Mouse (Mus musculus) intestine, embryonic 14.5 days (tissue): Measurements from ENCODE around the gene Igdcc3. TPM values are rescaled to one million over a fixed set of nuclear protein-coding genes. Genes with fewer than 3 reads are reported as not detected.

Source experiments
- ATAC-seq: fragments of 200-750 bp; cut with Nextera tagmentation; replicated peaks from 2 replicates; pipeline ENCODE4 v1.8.0; 2017; ENCODE audit warnings: low read depth, moderate number of reproducible peaks, moderate TSS enrichment, moderate library complexity; ENCODE audit not compliant: low FRiP score, low TSS enrichment
- DNase-seq: peaks from one replicate; pipeline ENCODE4 v3.0.0-alpha.2; 2018; ENCODE audit warnings: low spot score
- H3K27ac ChIP-seq: fragments of 300-500 bp; sonication (generic); 2 replicates; pipeline ENCODE4 v1.5.1; 2014; ENCODE audit warnings: low read depth, mild to moderate bottlenecking, control low read depth
- H3K27me3 ChIP-seq: fragments of 300-500 bp; sonication (generic); replicated peaks from 2 replicates; pipeline ENCODE4 v1.6.1; 2014; ENCODE audit warnings: low read length, control low read depth; ENCODE audit not compliant: control insufficient read depth, insufficient read depth
- H3K36me3 ChIP-seq: fragments of 300-500 bp; sonication (generic); 2 replicates; pipeline ENCODE4 v1.6.1; 2014; ENCODE audit warnings: low read length, control low read depth; ENCODE audit not compliant: control insufficient read depth, insufficient read depth
- H3K4me1 ChIP-seq: fragments of 300-500 bp; sonication (generic); replicated peaks from 2 replicates; pipeline ENCODE4 v1.6.1; 2014; ENCODE audit warnings: low read length, control low read depth, mixed read lengths; ENCODE audit not compliant: control insufficient read depth, insufficient read depth
- H3K4me2 ChIP-seq: fragments of 300-500 bp; sonication (generic); 2 replicates; pipeline ENCODE4 v1.6.1; 2014; ENCODE audit warnings: low read length
- H3K4me3 ChIP-seq: fragments of 300-500 bp; sonication (generic); 2 replicates; pipeline ENCODE4 v1.5.1; 2014; ENCODE audit warnings: low read depth, low read length, control low read depth, mixed read lengths
- H3K9ac ChIP-seq: fragments of 300-500 bp; sonication (generic); 2 replicates; pipeline ENCODE4 v1.6.1; 2014; ENCODE audit warnings: mild to moderate bottlenecking, low read length
- H3K9me3 ChIP-seq: fragments of 300-500 bp; sonication (generic); 2 replicates; pipeline ENCODE4 v1.6.1; 2016; ENCODE audit warnings: low read length, control low read depth; ENCODE audit not compliant: control insufficient read depth
- WGBS: fragments of 180-500 bp; shearing (Covaris S2); extraction: QIAGEN DNeasy Blood & Tissue Kit; methylation state at CpG from one replicate; pipeline ENCODE4 v1.1.7; 2014; 5-methylcytosine and 5-hydroxymethylcytosine counted together
- polyA plus RNA-seq: library from polyadenylated mRNA; unstranded; fragments of >200 nt; fragmentation: Nextera tagmentation; extraction: Ambion mirVana; gene quantifications from 2 replicates; pipeline ENCODE4 v1.2.1, GENCODE M21; 2014

Igdcc3 gene
- polyA plus RNA-seq, 1 experiment from 2014 or later = 2.9 TPM

DNA sequence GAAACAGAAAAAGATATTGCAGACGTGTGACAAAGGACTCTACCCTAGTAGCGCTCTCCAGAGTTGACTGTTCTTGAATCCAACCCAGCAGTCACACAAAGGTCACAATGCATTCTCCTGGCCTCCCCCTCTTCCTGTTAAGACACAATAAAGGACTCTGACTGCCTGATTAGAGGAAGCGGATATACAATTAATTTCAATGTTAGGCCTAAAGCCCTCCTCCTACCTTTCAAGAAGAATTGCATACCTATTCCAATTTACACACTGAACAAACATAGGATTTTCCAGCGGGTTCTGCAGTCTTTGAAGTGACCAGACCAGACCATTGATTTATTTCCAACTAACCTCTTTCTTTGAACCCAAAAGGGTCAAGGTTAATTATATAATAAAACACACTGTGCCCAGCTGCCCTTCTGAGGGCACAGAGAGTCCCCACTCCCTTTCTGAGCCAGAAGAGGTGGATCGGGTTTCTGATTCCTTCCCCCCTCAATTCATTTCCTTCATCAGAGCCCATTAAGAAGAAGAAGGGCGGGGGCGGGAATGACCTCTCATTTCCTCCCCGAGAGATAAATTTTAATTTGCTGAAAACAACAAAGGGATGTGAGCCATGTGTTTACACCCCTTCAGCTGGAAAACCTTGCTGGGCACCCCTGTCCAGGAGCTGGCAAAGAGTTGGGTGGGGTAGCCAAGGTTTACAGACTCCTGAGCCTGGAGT, 50.9 kb downstream of the Igdcc3 start:
- 32% methylated on average over 8 of the region's 8 CpGs for WGBS
- Histone ChIP-seq H3K4me2 (no peak overlapping the region), H3K4me3 (no peak overlapping the region), H3K9ac (no peak overlapping the region), H3K9me3 (no peaks in the 10 kb centered on the region), H3K27me3 (no peaks in the 10 kb centered on the region), H3K27ac (peak overlapping the region; percentile 51), H3K4me1 (peaks cover 29% of the 10 kb centered on the region), H3K36me3 (no peaks in the 10 kb centered on the region)
- DNase-seq = no peak
- ATAC-seq = no peak

DNA sequence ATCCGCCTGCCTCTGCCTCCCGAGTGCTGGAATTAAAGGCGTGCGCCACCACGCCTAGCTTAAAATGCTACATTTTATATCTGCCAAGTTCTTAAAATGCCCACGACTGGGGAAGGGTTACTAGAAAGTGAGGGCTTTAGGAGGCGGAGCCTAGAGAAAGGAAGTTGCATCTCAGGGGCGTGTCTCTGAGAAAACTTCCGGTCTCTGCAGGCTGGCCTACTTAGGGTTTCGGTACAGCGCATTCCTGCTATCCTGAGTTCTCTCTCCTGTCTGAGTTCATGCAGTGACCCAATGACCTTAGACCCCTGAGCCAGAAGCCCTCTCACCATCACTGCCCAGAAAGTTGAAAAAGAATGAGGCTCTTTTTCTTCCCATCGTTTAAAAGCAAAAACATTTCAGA, 52.2 kb downstream of the Igdcc3 start:
- Histone ChIP-seq H3K27me3 (no peaks in the 10 kb centered on the region), H3K9me3 (no peaks in the 10 kb centered on the region), H3K4me1 (peaks cover 32% of the 10 kb centered on the region), H3K36me3 (no peaks in the 10 kb centered on the region), H3K4me2 (no peak overlapping the region), H3K4me3 (no peak overlapping the region), H3K27ac (no peak overlapping the region), H3K9ac (no peak overlapping the region)
- ATAC-seq (no peak), DNase-seq (no peak)
- WGBS = 73% methylated on average over 12 of the region's 12 CpGs

DNA sequence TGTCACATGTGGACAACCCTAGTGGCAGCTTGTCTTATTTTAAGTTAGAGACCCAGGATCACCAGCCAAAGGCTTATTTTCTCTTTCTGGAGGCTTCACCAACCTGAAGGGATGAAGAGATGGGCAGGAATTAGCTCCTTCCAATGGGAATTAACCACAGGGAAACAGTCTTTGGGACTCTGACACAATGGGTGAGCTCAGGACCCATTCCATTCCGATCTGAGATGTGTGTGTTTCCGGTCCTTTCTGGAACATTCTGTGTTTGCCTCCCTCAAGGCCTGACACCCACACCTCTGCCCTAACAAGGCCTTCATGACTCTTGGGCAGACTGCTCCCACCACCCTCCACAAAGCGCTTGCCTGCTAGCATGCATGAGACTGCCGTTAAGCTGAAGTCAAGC, 54.1 kb downstream of the Igdcc3 start, which contains the start of gene Parp16:
Parp16 (plus strand) TSS at position 301 of the 400 bp plus-strand sequence.
- no peak for ATAC-seq

DNA sequence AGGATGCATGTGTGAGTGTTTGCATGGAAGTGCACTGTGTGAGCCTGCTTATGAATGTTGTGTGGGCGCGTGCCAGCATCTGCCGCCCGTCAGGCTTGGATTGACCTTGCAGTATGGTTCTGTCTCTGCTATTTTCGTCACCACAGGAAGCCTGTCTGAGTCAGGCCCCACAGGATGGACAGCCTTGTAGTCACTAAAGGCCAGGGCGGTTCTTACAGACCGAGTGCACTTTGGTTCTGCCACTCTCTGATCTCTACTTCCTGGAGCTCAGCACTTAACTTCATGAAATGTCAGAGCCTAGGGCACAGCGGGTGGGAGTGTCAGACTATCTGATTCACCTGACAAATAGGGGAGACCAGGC, 54.6 kb downstream of the Igdcc3 start:
- no peak overlapping the region for H3K9ac ChIP-seq
- H3K27me3 ChIP-seq = no peaks in the 10 kb centered on the region
- H3K4me1 ChIP-seq = peaks cover 33% of the 10 kb centered on the region
- H3K36me3 ChIP-seq = no peaks in the 10 kb centered on the region
- H3K9me3 ChIP-seq = no peaks in the 10 kb centered on the region
- ATAC-seq (peak; percentile 24; the same call in 1 of the 2 replicates), DNase-seq (peak; percentile 64)
- 29% methylated on average over 8 of the region's 8 CpGs for WGBS
- H3K4me2 ChIP-seq = no peak overlapping the region
- H3K4me3 ChIP-seq = no peak overlapping the region
- H3K27ac ChIP-seq = peak overlapping the region; percentile 88

More for the DNA sequence above, 54.1 kb downstream of the Igdcc3 start, which contains the start of gene Parp16:
- H3K27me3 ChIP-seq = no peaks in the 10 kb centered on the region
- DNase-seq = no peak
- 0 out of 2 replicates have a peak within 1 kb of the TSS, but pooled peaks have one; percentile 1 for H3K4me3 ChIP-seq
- H3K9ac ChIP-seq = 0 out of 2 replicates have a peak within 1 kb of the TSS, but pooled peaks have one; percentile 27
- WGBS = 86% methylated on average over 4 of the region's 4 CpGs
- peaks cover 32% of the 10 kb centered on the region for H3K4me1 ChIP-seq
- H3K27ac ChIP-seq = peak within 1 kb of the TSS; percentile 88
- H3K36me3 ChIP-seq = no peaks in the 10 kb centered on the region
- peak within 1 kb of the TSS; percentile 33 for H3K4me2 ChIP-seq
- no peaks in the 10 kb centered on the region for H3K9me3 ChIP-seq

DNA sequence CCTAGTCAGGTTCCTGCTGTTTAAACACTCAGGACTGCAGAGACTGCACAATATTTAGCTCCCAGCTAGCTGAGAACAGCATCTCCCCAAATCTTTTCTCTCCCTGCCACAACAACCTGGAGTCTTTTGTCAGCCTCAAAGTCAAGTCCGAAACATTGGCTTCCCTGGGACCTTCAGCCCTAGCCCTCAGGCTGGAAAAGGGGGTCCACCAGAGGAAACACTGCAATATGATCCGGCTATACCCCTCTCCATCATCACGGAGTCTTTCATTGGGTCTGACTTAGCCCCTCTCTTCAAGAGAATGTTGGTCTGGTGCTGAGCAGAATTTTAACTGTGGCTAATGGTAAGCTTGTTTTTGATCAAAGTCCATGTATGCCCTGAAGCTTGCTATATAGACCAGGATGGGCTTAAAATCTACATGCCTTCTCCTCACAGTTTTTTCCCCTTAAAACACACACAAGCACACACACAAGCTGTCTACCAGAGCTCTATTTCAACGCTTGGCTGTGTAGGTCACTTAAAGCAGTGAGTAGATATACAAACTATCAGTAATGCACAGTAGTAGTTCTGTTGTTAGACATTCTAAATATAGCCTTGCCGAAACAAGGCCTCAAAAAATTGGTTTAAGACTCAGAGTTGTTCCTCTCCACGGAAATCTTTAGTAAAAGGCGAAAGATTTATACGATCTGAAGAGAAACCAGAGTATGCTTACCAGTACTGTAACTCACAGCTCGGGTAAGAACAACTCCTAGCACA, 55.2 kb downstream of the Igdcc3 start:
- peak overlapping the region; percentile 51 for H3K9ac ChIP-seq
- H3K27ac ChIP-seq = peak overlapping the region; percentile 88
- peaks cover 30% of the 10 kb centered on the region for H3K4me1 ChIP-seq
- H3K27me3 ChIP-seq = no peaks in the 10 kb centered on the region
- H3K36me3 ChIP-seq = no peaks in the 10 kb centered on the region
- peak; percentile 88 for ATAC-seq
- H3K4me3 ChIP-seq = 0 out of 2 replicates have a peak overlapping the region, but pooled peaks have one; percentile 1
- DNase-seq = peak; percentile 73
- under 1% methylated on average over 9 of the region's 9 CpGs for WGBS
- no peaks in the 10 kb centered on the region for H3K9me3 ChIP-seq
- H3K4me2 ChIP-seq = peak overlapping the region; percentile 36

DNA sequence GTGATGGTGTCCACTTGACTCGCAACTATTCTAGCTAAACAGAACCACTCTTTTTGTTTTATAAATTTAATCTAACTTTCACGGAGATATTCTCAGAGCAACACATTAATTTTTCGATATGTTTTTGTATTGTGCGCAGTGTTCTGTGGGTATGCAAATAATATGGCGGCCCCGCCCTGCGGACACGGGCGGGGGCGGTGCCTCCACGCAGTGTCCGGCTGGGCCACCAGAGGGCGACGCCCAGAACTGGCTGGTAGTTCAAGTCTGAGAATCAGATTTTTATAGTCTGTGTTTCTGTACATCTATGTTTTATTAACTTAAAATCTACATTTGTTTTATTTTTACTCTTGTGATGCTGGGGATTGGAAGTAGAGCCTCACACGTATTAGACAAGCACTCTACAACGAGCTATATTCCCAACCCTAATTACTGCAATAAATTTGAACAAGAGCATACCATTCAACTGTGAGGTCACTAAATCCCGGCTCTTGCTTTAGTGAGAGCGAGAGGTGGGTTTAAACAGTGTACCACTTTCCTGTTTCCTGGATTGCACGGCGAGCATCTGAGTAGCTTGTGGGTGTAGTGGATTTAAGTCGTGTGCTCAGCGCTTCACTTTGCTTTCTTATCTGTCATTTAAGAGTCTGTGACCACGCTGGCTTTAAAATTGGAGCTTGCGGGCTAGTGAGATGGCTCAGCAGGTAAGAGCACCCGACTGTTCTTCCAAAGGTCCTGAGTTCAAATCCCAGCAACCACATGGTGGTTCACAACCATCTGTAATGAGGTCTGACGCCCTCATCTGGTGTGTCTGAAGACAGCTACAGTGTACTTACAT, 56.0 kb downstream of the Igdcc3 start:
- Histone ChIP-seq H3K4me3 (no peak overlapping the region), H3K27ac (peak overlapping the region; percentile 88), H3K27me3 (no peaks in the 10 kb centered on the region), H3K36me3 (no peaks in the 10 kb centered on the region), H3K9me3 (no peaks in the 10 kb centered on the region), H3K4me1 (peaks cover 24% of the 10 kb centered on the region), H3K4me2 (peak overlapping the region; percentile 36), H3K9ac (peak overlapping the region; percentile 51)
- DNase-seq (peak; percentile 97), ATAC-seq (peak; percentile 78)
- 15% methylated on average over 26 of the region's 26 CpGs for WGBS

DNA sequence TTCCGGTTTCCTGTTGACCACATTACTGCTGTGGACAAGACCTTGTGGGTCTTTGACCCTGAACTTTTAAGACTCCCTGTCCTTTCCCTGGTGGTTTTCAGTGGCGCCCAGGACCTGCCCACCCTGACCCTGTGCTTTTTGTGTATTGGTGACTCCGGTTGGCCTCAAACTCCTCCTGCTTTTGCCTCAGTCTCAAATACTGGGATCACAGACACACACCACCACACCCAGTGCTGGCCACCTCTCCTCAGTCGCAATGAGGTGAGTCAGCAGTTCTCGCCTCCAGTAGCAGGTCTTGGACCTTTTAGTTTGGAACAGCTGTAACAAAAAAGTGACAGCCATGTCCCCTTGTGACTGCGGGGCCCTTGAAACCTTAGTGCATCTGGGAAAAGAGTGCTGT, 56.8 kb downstream of the Igdcc3 start:
- WGBS = 88% methylated on average over 6 of the region's 6 CpGs
- no peak overlapping the region for H3K4me3 ChIP-seq
- no peak overlapping the region for H3K9ac ChIP-seq
- no peak overlapping the region for H3K4me2 ChIP-seq
- no peak for DNase-seq
- peaks cover 19% of the 10 kb centered on the region for H3K4me1 ChIP-seq
- H3K27ac ChIP-seq = no peak overlapping the region
- no peaks in the 10 kb centered on the region for H3K27me3 ChIP-seq
- H3K36me3 ChIP-seq = no peaks in the 10 kb centered on the region
- H3K9me3 ChIP-seq = no peaks in the 10 kb centered on the region
- ATAC-seq = no peak

DNA sequence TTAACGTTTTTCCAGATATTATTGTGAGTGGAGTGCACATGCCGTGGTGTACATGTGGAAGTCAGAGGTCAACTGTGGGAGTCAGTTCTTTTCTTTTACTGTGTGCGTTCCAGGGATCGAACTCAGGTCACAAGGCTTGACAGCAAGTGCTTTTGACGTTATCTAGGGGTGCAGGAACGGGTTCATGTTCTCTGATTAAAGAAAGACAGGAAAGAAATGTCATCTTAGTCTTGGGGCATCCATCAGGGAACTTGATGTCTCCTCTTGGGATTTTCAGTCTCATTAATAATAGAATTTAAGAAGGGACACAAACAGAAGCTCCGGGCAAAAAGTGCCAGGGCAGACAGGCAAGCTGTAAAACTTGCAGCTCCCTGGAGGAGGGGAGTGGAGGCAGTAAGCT, 58.7 kb downstream of the Igdcc3 start:
- ATAC-seq (no peak), DNase-seq (no peak)
- no peak overlapping the region for H3K4me3 ChIP-seq
- peaks cover 19% of the 10 kb centered on the region for H3K4me1 ChIP-seq
- H3K27ac ChIP-seq = peak overlapping the region; percentile 6; the same call in 1 of the 2 replicates
- no peaks in the 10 kb centered on the region for H3K36me3 ChIP-seq
- H3K4me2 ChIP-seq = no peak overlapping the region
- 48% methylated on average over 7 of the region's 7 CpGs for WGBS
- H3K27me3 ChIP-seq = no peaks in the 10 kb centered on the region
- no peak overlapping the region for H3K9ac ChIP-seq
- H3K9me3 ChIP-seq = no peaks in the 10 kb centered on the region
